Mouse (Mus musculus): Measurements from ENCODE around the gene Cntnap3.
"Not testable (repeated sequence)": the region's sequence is repeated elsewhere in the genome, so short reads cannot be mapped to it uniquely, and the experiment has no call there.

Gene Cntnap3

GRCm38 (mm10) chr13:64903585-64904208 is at the start of gene Cntnap3:
TSS of gene Cntnap3 (minus strand) at chr13:64903955.
- peak; percentile 16 for DNase-seq (ENCODE audit: low spot score)

GRCm38 (mm10) chr13:64917191-64917590 is 13.4 kb upstream of the Cntnap3 start, which contains the start of gene Spata31:
TSS of gene Spata31 (plus strand) at chr13:64917406.
- DNase-seq (ENCODE audit: low spot score): no peak

DNA sequence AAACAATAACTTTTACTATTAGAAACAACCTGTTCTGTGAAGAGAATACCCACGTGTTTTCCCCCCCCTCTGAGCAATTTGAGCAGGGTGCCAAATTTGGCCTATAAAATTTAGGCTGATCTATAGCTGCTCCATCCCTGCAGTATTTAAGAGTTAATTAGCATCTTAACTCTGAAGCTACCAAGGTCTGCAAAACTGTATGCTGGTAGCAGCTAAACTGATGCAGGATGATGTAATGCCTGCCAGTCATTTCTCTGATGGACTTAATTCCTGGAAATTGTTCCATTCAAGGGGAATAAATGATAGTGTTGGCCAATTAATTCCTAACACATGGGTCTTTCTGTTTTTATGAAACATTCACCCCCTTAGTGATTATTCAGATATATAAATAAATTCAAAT is 623 bp downstream of the Cntnap3 start:
- no peak for DNase-seq (ENCODE audit: low spot score)

DNA sequence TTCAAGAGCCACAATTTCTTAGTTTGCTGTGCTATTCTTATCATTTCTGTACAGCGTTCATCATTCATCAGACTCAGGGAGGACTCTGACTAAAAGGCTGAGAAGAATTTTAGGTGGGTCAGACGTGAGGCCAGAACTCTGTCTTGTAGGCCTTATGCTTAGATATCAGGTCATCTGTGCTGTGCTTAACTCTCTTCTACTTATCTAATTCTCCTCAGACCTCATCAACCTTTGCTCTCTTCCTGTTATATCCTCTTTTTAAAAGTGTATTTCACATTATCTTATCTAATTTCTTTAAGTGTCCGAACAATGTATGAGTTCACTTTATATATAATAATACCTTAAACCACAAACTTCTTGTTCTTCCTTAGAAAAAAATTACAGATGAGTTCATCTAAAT is 38.4 kb downstream of the Cntnap3 start:
- no peak for DNase-seq (ENCODE audit: low spot score)

DNA sequence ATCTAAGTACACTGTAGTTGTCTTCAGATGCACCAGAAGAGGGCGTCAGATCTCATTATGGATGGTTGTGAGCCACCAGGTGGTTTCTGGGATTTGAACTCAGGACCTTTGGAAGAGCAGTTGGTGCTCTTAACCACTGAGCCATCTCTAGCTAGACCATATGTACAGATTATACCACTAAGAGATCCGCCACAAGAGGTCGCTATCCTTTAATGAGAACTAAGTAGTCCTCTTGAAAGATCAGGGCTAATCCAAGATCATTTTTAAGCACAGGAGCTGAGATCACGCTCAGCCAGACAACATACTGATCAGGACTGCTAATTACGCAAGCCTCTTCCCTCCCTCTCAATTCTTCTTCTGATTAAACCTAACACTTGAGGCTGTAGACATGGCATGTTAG is 78.9 kb downstream of the Cntnap3 start:
- not testable (repeated sequence) for DNase-seq (ENCODE audit: low spot score)

GRCm38 (mm10) chr13:64745383-64745782 is 158.4 kb downstream of the Cntnap3 start:
- no peak for DNase-seq (ENCODE audit: low spot score)

DNA sequence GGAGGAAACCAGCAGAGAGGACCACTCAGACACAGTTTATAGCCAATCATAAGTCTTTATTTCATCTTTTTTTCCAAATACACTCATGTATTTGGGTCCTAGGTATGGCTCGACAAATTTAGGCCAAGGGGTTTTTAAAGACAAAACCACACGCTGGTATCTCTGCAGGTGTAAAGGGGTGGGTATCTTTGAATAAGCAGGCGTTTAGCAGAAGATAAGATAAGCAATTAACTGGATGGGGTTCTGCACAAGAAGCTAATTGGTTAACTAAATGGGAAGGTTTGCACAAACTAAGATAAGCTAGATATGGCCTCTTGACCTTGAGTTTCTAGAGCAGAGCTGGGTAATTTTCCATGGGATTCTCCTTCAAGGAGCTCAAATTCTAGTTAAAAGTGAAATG is 171.5 kb downstream of the Cntnap3 start:
- DNase-seq (ENCODE audit: low spot score): no peak

- DNase-seq (ENCODE audit: low spot score): no peak
Observed at GRCm38 (mm10) chr13:64716791-64717190, 187.0 kb downstream of the Cntnap3 start.

- no peak for DNase-seq (ENCODE audit: low spot score)
Observed at GRCm38 (mm10) chr13:64692463-64692862, 211.3 kb downstream of the Cntnap3 start.
